Mouse (Mus musculus) lung, postnatal 0 days (tissue): ENCODE data around the gene Gm16181. TPM values are rescaled to one million over a fixed set of nuclear protein-coding genes. Genes with fewer than 3 reads are reported as not detected.
"Not testable (repeated sequence)": the region's sequence is repeated elsewhere in the genome, so short reads cannot be mapped to it uniquely, and the experiment has no call there.

Experiments
- ATAC-seq: fragments of 200-750 bp; cut with Nextera tagmentation; 2 replicates; pipeline ENCODE4 v1.8.0; 2017; ENCODE audit warnings: moderate library complexity
- DNase-seq: peaks from one replicate; pipeline ENCODE4 v3.0.0-alpha.2; 2016; ENCODE audit warnings: low spot score
- H3K27ac ChIP-seq: fragments of 300-500 bp; sonication (generic); 2 replicates; pipeline ENCODE4 v1.5.1; 2014; ENCODE audit warnings: antibody characterized with exemption, mild to moderate bottlenecking, low read length, mixed read lengths
- H3K27me3 ChIP-seq: fragments of 300-500 bp; sonication (generic); replicated peaks from 2 replicates; pipeline ENCODE4 v1.6.1; 2014; ENCODE audit warnings: low read length, mixed read lengths; ENCODE audit not compliant: insufficient read depth
- H3K36me3 ChIP-seq: fragments of 300-500 bp; sonication (generic); 2 replicates; pipeline ENCODE4 v1.6.1; 2014; ENCODE audit warnings: low read length, mixed read lengths; ENCODE audit not compliant: insufficient read depth
- H3K4me1 ChIP-seq: fragments of 300-500 bp; sonication (generic); 2 replicates; pipeline ENCODE4 v1.6.1; 2014; ENCODE audit warnings: antibody characterized with exemption, low read depth, low read length, mixed read lengths; ENCODE audit not compliant: insufficient read depth
- H3K4me2 ChIP-seq: fragments of 300-500 bp; sonication (generic); replicated peaks from 2 replicates; pipeline ENCODE4 v1.6.1; 2014; ENCODE audit warnings: low read depth, mild to moderate bottlenecking, low read length, moderate library complexity, mixed read lengths
- H3K4me3 ChIP-seq: fragments of 300-500 bp; sonication (generic); 2 replicates; pipeline ENCODE4 v1.5.1; 2014; ENCODE audit warnings: low read depth, low read length
- H3K9ac ChIP-seq: fragments of 300-500 bp; sonication (generic); replicated peaks from 2 replicates; pipeline ENCODE4 v1.6.1; 2014; ENCODE audit warnings: low read depth, mild to moderate bottlenecking
- H3K9me3 ChIP-seq: fragments of 300-500 bp; sonication (generic); 2 replicates; pipeline ENCODE4 v1.6.1; 2016; ENCODE audit warnings: low read length, mixed read lengths
- CTCF ChIP-seq: IDR thresholded peaks from 2 replicates; pipeline ENCODE4 v1.5.1; 2016; ENCODE audit warnings: antibody characterized with exemption, mild to moderate bottlenecking
- EP300 ChIP-seq: IDR thresholded peaks from 2 replicates; pipeline ENCODE4 v1.6.1; 2016; ENCODE audit warnings: antibody characterized with exemption, mild to moderate bottlenecking, control low read depth
- WGBS: fragments of 180-500 bp; shearing (Covaris S2); extraction: QIAGEN DNeasy Blood & Tissue Kit; methylation state at CpG from one replicate; pipeline ENCODE4 v1.1.7; 2014; 5-methylcytosine and 5-hydroxymethylcytosine counted together
- polyA plus RNA-seq: library from polyadenylated mRNA; unstranded; fragments of >200 nt; fragmentation: Nextera tagmentation; extraction: Ambion mirVana; gene quantifications from 2 replicates; pipeline ENCODE4 v1.2.1, GENCODE M21; 2015

Gm16181 gene
- polyA plus RNA-seq, 1 experiment from 2014 or later, result not detected

DNA sequence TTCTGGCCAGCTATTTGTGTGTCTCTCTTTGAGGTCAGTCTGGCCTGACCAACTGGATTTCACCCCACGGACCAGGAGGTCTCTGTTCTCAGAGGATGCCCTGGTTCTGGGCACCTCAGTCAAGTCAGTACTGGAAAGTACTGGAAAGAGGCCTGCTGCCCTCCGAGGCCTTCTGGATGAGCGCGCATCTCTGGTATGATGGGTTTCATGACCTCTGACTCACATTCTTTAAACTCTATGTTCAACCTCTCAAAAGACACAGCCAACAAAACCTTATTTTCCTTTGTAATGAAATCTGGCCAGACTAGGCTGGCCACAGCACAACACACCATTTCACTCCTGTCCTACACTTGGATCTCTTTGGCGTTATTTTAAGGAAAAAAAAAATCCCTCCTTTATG lies 4.8 kb downstream of the Gm16181 start:
- Histone ChIP-seq H3K4me2 (no peak overlapping the region), H3K36me3 (0 out of 2 replicates have a peak, but pooled peaks cover 7% of the 10 kb centered on the region), H3K4me1 (peaks cover under 1% of the 10 kb centered on the region), H3K27me3 (no peaks in the 10 kb centered on the region), H3K4me3 (no peak overlapping the region), H3K9me3 (no peaks in the 10 kb centered on the region), H3K9ac (no peak overlapping the region), H3K27ac (no peak overlapping the region)
- 90% methylated on average over 5 of the region's 5 CpGs for WGBS
- ATAC-seq, result no peak
- TF ChIP-seq CTCF, result no peak
- TF ChIP-seq EP300, result no peak
- no peak for DNase-seq

GRCm38 (mm10) chr17:35226561-35227046 lies 6.0 kb downstream of the Gm16181 start:
- no peaks in the 10 kb centered on the region for H3K27me3 ChIP-seq
- no peak overlapping the region for H3K9ac ChIP-seq
- H3K27ac ChIP-seq, result no peak overlapping the region
- H3K4me2 ChIP-seq, result no peak overlapping the region
- peaks cover 6% of the 10 kb centered on the region; the same call in 1 of the 2 replicates for H3K36me3 ChIP-seq
- 62% methylated on average over 14 of the region's 14 CpGs for WGBS
- TF ChIP-seq CTCF (peak; percentile 13; the same call in 1 of the 2 replicates), EP300 (no peak)
- H3K4me1 ChIP-seq, result no peaks in the 10 kb centered on the region
- no peak for ATAC-seq
- no peaks in the 10 kb centered on the region for H3K9me3 ChIP-seq
- H3K4me3 ChIP-seq, result no peak overlapping the region
- no peak for DNase-seq

DNA sequence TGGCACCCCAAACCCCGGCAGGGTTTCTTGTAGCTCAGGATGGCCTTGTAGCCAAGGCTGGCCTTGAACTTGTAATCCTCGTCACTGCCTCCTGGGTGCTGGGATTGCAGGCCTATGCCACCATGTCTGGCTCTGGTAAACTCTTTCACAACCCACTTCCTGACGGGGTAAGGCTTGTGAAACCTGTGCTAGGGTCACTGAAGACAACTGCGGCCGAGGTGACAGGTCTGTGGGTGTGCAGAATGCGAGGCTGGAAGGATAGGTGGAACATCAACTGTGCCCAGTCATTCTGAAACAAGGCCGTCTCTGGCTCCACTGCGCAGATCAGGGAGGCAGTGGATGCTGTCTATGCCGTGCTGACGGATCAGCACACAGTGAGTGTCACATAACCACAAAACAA lies 10.4 kb downstream of the Gm16181 start:
- TF ChIP-seq EP300 (no peak), CTCF (no peak)
- Histone ChIP-seq H3K4me3 (no peak overlapping the region), H3K9me3 (no peaks in the 10 kb centered on the region), H3K9ac (no peak overlapping the region), H3K27ac (no peak overlapping the region), H3K27me3 (no peaks in the 10 kb centered on the region), H3K4me1 (peaks cover 6% of the 10 kb centered on the region; the same call in 1 of the 2 replicates), H3K36me3 (no peaks in the 10 kb centered on the region; the same call in 1 of the 2 replicates), H3K4me2 (no peak overlapping the region)
- DNase-seq (no peak), ATAC-seq (no peak)
- WGBS, result 89% methylated on average over 10 of the region's 10 CpGs

- peak; percentile 82 for DNase-seq
- H3K9ac ChIP-seq, result no peak overlapping the region
- peaks cover 6% of the 10 kb centered on the region; the same call in 1 of the 2 replicates for H3K4me1 ChIP-seq
- no peak for TF ChIP-seq EP300
- peak; percentile 93 for TF ChIP-seq CTCF
- H3K4me3 ChIP-seq, result no peak overlapping the region
- no peak for ATAC-seq
- WGBS, result 16% methylated on average over 12 of the region's 12 CpGs
- no peak overlapping the region for H3K27ac ChIP-seq
- H3K4me2 ChIP-seq, result no peak overlapping the region
- no peaks in the 10 kb centered on the region; the same call in 1 of the 2 replicates for H3K36me3 ChIP-seq
- no peaks in the 10 kb centered on the region for H3K27me3 ChIP-seq
- H3K9me3 ChIP-seq, result no peaks in the 10 kb centered on the region
Observed at GRCm38 (mm10) chr17:35232043-35232442, 11.4 kb downstream of the Gm16181 start.

DNA sequence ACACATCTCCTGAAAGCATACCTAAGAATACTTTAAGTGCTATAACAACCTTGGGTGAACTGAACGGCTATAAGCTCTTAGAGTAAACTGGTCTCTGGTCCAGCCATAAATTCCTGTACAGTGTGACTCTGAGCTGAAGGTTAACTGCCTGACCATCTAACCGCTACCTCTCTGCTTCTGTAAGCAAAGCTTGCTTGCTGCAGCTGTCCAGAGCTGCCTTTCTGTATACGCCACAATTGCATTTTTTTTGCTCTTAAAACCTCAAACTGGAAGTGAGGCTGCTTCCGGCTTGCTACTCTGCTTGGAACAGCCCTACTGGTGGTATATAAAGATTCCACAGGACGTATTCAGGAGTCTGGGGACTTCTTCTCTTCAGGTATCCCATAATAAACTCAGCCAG lies 12.0 kb downstream of the Gm16181 start:
- 62% methylated on average over 5 of the region's 5 CpGs for WGBS
- no peaks in the 10 kb centered on the region; the same call in 1 of the 2 replicates for H3K36me3 ChIP-seq
- no peak overlapping the region for H3K4me2 ChIP-seq
- no peak for DNase-seq
- no peak for ATAC-seq
- H3K27me3 ChIP-seq, result no peaks in the 10 kb centered on the region
- H3K9me3 ChIP-seq, result no peaks in the 10 kb centered on the region
- TF ChIP-seq EP300, result no peak
- TF ChIP-seq CTCF, result no peak
- H3K4me1 ChIP-seq, result peaks cover 6% of the 10 kb centered on the region; the same call in 1 of the 2 replicates
- no peak overlapping the region for H3K4me3 ChIP-seq
- peak overlapping the region; percentile 71; the same call in 1 of the 2 replicates for H3K27ac ChIP-seq
- no peak overlapping the region for H3K9ac ChIP-seq

DNA sequence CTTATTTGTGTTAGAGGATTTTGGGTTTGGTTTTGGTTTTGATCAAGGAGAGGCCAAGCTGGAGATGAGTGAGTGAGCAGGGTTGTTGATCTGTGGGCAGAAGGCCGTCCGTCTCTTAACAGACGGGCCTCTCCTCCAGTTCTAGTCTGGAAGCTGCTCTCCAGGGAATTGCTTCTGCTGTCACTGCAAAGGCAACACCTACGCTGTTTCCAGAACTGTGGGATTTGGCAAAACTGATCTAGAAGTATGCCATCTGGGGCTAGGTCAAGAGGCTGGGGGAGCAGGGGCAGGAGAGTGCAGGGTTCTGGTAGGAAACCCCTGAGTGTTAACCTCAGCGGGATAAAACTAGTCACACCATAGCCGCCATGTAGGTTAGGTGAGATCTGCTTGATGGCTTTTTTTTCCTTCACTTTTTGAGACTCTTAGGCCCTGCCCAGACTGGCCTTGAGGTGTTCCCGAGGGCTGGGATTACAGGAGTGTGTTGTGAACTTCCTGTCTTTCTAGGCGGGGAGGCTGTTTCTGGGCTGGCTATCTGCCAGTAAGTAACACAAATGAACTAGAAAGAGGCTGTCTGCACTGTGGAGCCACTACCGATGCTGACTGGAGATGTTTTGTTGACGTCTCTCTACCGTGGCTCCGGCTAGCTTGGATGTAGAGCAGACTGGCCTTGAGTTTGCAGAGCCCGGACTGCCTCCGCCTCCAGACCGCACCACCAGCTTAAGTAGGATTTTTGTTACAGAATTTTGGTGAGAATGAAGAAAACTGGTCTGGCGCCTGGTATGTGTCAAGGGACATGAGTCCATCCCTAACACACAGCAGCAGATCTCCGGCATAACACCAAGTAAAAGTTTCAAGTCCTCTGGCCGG lies 12.7 kb downstream of the Gm16181 start, which contains the start of gene Atp6v1g2:
Gene Atp6v1g2 (plus strand): TSS at position 547 of the 867 bp plus-strand sequence.
- Histone ChIP-seq H3K9me3 (no peaks in the 10 kb centered on the region), H3K4me1 (peaks cover 6% of the 10 kb centered on the region; the same call in 1 of the 2 replicates), H3K4me2 (peak within 1 kb of the TSS; percentile 63), H3K36me3 (no peaks in the 10 kb centered on the region; the same call in 1 of the 2 replicates), H3K9ac (no peak within 1 kb of the TSS), H3K4me3 (no peak within 1 kb of the TSS), H3K27ac (peak within 1 kb of the TSS; percentile 95), H3K27me3 (no peaks in the 10 kb centered on the region)
- DNase-seq (peak; percentile 72), ATAC-seq (0 out of 2 replicates have a peak, but pooled peaks have one; percentile 3)
- WGBS, result 34% methylated on average over 18 of the region's 18 CpGs
- 0 out of 2 replicates have a peak, but pooled peaks have one; percentile 35 for TF ChIP-seq EP300
- TF ChIP-seq CTCF, result no peak

GRCm38 (mm10) chr17:35234090-35234489 lies 13.5 kb downstream of the Gm16181 start:
- not testable (repeated sequence) for H3K9me3 ChIP-seq, DNase-seq, H3K4me1 ChIP-seq, H3K4me3 ChIP-seq, ATAC-seq, H3K27me3 ChIP-seq, H3K9ac ChIP-seq, H3K36me3 ChIP-seq
- Histone ChIP-seq H3K4me2 (peak overlapping the region; percentile 63; the same call in 1 of the 2 replicates), H3K27ac (peak overlapping the region; percentile 71)
- WGBS, result 61% methylated on average over 7 of the region's 7 CpGs
